Mouse (Mus musculus): ENCODE data around the gene Rpl41. TPM values are rescaled to one million over a fixed set of nuclear protein-coding genes. Genes with fewer than 3 reads are reported as not detected.

The Rpl41 gene
- total and polyA plus RNA-seq, 2 experiments from 2014 or later = 877 to 2,439 TPM

DNA sequence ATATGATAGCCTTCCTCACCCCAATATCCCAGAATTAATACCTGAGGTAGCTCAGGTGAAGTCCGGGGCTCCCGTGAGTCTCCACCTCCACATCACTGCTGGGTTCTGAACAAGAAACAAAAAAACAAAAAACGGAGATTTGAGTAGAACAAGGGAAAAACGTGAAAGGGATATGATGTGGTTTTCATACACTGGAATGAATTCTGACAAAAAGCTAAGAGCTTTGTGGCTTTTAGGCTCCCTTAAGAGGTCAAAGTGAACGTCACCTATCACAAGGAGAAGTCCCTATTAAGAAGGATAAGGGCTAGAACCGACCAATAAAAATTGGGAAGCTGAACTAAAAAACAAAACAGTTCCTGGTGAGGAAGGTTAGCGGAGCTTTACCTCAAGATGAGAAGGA is 2.3 kb downstream of the Rpl41 start:
- H3K27me3 ChIP-seq (ENCODE audit: insufficient read depth, low read length) = no peaks in the 10 kb centered on the region
- ATAC-seq (no peak), DNase-seq (no peak)
- TF ChIP-seq CTCF (IDR thresholded peaks at IDR 0.05; ENCODE audit: low read depth) = no peak
- peak overlapping the region; percentile 67 for H3K9ac ChIP-seq
- H3K4me1 ChIP-seq (ENCODE audit: insufficient read depth) = peaks cover 7% of the 10 kb centered on the region; the same call in 1 of the 2 replicates
- WGBS = 22% methylated on average over 7 of the region's 7 CpGs
- peaks cover 31% of the 10 kb centered on the region for H3K36me3 ChIP-seq (ENCODE audit: insufficient read depth)
- peak overlapping the region; percentile 74 for H3K4me3 ChIP-seq (ENCODE audit: low read depth, low read length)
- peak overlapping the region; percentile 92 for H3K27ac ChIP-seq (ENCODE audit: low read depth, low read length)
- H3K9me3 ChIP-seq (ENCODE audit: low read length) = no peaks in the 10 kb centered on the region
- peak overlapping the region; percentile 84 for H3K4me2 ChIP-seq (ENCODE audit: low read depth)

DNA sequence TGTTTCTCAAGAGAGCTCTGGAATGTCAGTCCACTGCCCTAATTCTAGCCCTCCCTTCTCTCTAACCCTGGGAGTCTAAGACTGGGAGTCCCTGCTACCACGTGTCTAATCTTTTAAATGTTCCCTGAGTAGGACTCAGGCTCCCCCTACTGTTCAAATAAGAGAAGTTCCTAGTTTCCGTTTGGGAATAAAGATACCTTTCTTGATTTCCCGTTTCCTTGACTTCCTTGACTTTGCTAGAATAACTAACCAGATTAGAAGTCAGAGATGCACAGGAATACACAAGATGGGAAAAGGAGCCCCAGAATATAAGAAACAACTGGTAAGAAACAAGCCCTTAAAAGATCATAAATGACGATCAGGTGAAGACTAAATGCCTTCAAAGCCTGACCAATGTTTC is 2.7 kb downstream of the Rpl41 start:
- H3K4me2 ChIP-seq (ENCODE audit: low read depth) = peak overlapping the region; percentile 84
- TF ChIP-seq CTCF (IDR thresholded peaks at IDR 0.05; ENCODE audit: low read depth) = peak; percentile 79
- H3K27me3 ChIP-seq (ENCODE audit: insufficient read depth, low read length) = no peaks in the 10 kb centered on the region
- peak; percentile 66 for DNase-seq
- peaks cover 31% of the 10 kb centered on the region for H3K36me3 ChIP-seq (ENCODE audit: insufficient read depth)
- H3K4me3 ChIP-seq (ENCODE audit: low read depth, low read length) = peak overlapping the region; percentile 74
- peaks cover 7% of the 10 kb centered on the region; the same call in 1 of the 2 replicates for H3K4me1 ChIP-seq (ENCODE audit: insufficient read depth)
- peak overlapping the region; percentile 67 for H3K9ac ChIP-seq
- no peaks in the 10 kb centered on the region for H3K9me3 ChIP-seq (ENCODE audit: low read length)
- WGBS = 12% methylated on average over 4 of the region's 4 CpGs
- peak overlapping the region; percentile 92; the same call in 1 of the 2 replicates for H3K27ac ChIP-seq (ENCODE audit: low read depth, low read length)
- ATAC-seq = no peak

- ATAC-seq (no peak), DNase-seq (no peak)
- TF ChIP-seq CTCF (IDR thresholded peaks at IDR 0.05; ENCODE audit: low read depth) = no peak
- Histone ChIP-seq H3K4me1 (ENCODE audit: insufficient read depth) (peaks cover 7% of the 10 kb centered on the region; the same call in 1 of the 2 replicates), H3K27ac (ENCODE audit: low read depth, low read length) (no peak overlapping the region), H3K4me2 (ENCODE audit: low read depth) (no peak overlapping the region), H3K9me3 (ENCODE audit: low read length) (no peaks in the 10 kb centered on the region), H3K9ac (no peak overlapping the region), H3K36me3 (ENCODE audit: insufficient read depth) (peaks cover 31% of the 10 kb centered on the region), H3K4me3 (ENCODE audit: low read depth, low read length) (no peak overlapping the region), H3K27me3 (ENCODE audit: insufficient read depth, low read length) (no peaks in the 10 kb centered on the region)
- 84% methylated on average over 3 of the region's 3 CpGs for WGBS
These were observed 3.6 kb downstream of the Rpl41 start for GRCm38 (mm10) chr10:128545570-128545898.

DNA sequence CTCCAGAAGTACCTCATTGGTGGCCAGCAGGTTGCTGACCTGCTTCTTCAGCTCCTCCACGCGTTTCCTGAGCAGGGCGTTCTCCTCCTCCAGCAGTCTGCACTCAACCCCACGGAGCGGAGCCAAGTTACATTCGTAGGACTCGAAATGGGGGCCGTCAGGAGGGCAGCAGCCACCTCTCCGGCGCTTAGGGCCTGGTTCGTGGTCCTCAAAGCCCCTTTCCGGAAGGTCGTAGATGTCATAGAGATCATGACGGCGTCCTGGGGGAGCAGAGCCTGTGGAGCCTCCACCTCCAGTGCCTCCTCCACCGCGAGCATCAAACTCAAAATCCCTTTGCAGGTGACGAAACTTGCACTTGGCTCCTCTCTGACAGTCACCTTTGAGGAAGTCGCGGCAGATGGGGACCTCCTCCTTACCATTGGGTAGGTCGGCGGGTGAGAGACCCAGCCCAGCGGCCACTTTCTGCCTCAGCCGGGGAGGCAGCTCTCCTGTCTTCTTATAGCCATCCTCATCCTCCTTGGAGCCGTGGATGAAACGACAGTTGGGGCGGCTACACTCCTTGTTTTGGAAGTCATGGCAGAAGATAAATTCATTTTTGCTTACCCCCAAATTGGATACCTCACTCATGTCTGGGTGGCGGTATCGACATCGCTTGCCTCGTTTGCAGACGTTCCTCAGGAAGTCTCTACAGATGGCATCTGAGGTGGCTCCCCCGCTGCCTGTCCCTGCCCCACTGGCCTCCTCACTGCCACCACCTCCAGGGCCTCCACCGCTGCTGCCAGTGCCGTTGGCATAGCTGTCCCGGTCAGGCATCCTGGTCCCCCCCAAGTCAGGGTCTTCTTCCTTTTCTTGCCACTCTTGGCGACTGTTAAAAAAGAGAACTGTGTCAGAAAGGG is 4.2 kb downstream of the Rpl41 start:
- no peak for DNase-seq
- H3K9me3 ChIP-seq (ENCODE audit: low read length) = no peaks in the 10 kb centered on the region
- peaks cover 7% of the 10 kb centered on the region; the same call in 1 of the 2 replicates for H3K4me1 ChIP-seq (ENCODE audit: insufficient read depth)
- 96% methylated on average over 37 of the region's 37 CpGs for WGBS
- no peak for TF ChIP-seq CTCF (IDR thresholded peaks at IDR 0.05; ENCODE audit: low read depth)
- H3K36me3 ChIP-seq (ENCODE audit: insufficient read depth) = peaks cover 31% of the 10 kb centered on the region
- no peaks in the 10 kb centered on the region for H3K27me3 ChIP-seq (ENCODE audit: insufficient read depth, low read length)
- H3K27ac ChIP-seq (ENCODE audit: low read depth, low read length) = no peak overlapping the region
- H3K4me2 ChIP-seq (ENCODE audit: low read depth) = no peak overlapping the region
- no peak for ATAC-seq
- H3K9ac ChIP-seq = no peak overlapping the region
- no peak overlapping the region for H3K4me3 ChIP-seq (ENCODE audit: low read depth, low read length)

DNA sequence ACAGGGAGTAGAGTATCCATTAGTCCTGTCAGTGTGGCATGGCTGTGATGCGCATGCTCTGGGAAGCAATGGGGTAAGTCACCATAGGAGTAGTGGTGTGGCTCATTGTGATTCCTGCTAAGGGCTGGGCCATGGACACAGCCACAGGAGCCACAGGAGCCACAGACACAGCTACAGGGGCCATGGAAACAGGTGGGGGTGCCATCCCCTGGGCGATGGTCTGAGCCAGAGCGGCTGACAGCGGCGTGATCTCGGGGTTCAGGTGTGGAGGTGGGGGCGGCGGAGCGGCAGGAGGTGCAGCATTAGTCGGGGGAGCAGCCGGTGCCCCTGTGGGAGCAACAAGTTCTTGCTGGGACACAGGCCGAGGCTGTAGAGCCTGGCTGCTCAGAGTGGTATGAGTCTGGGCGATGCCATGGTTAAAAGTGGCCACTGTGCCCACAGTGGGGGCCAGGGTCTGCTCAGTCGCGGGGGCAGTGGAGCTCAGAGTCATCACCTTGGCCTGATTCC is 4.9 kb downstream of the Rpl41 start:
- H3K4me3 ChIP-seq (ENCODE audit: low read depth, low read length) = no peak overlapping the region
- H3K4me2 ChIP-seq (ENCODE audit: low read depth) = no peak overlapping the region
- no peak for TF ChIP-seq CTCF (IDR thresholded peaks at IDR 0.05; ENCODE audit: low read depth)
- no peak for DNase-seq
- no peaks in the 10 kb centered on the region for H3K27me3 ChIP-seq (ENCODE audit: insufficient read depth, low read length)
- no peak for ATAC-seq
- H3K27ac ChIP-seq (ENCODE audit: low read depth, low read length) = no peak overlapping the region
- peaks cover 31% of the 10 kb centered on the region for H3K36me3 ChIP-seq (ENCODE audit: insufficient read depth)
- H3K9ac ChIP-seq = no peak overlapping the region
- no peaks in the 10 kb centered on the region for H3K9me3 ChIP-seq (ENCODE audit: low read length)
- 97% methylated on average over 15 of the region's 15 CpGs for WGBS
- H3K4me1 ChIP-seq (ENCODE audit: insufficient read depth) = peaks cover 7% of the 10 kb centered on the region; the same call in 1 of the 2 replicates

- ATAC-seq = no peak
These were observed 6.0 kb downstream of the Rpl41 start for GRCm38 (mm10) chr10:128543100-128543499.

GRCm38 (mm10) chr10:128538340-128538870 is 10.7 kb downstream of the Rpl41 start:
- no peak for TF ChIP-seq CTCF (IDR thresholded peaks at IDR 0.05; ENCODE audit: low read depth)
- peaks cover 7% of the 10 kb centered on the region for H3K36me3 ChIP-seq (ENCODE audit: insufficient read depth)

More at GRCm38 (mm10) chr10:128543100-128543499, 6.0 kb downstream of the Rpl41 start:
- no peak for TF ChIP-seq CTCF (IDR thresholded peaks at IDR 0.05; ENCODE audit: low read depth)
- no peak for DNase-seq
- H3K4me1 ChIP-seq (ENCODE audit: insufficient read depth) = peaks cover 7% of the 10 kb centered on the region; the same call in 1 of the 2 replicates
- H3K27ac ChIP-seq (ENCODE audit: low read depth, low read length) = no peak overlapping the region
- H3K9ac ChIP-seq = no peak overlapping the region
- H3K4me3 ChIP-seq (ENCODE audit: low read depth, low read length) = no peak overlapping the region
- no peaks in the 10 kb centered on the region for H3K27me3 ChIP-seq (ENCODE audit: insufficient read depth, low read length)
- no peak overlapping the region for H3K4me2 ChIP-seq (ENCODE audit: low read depth)
- peaks cover 31% of the 10 kb centered on the region for H3K36me3 ChIP-seq (ENCODE audit: insufficient read depth)
- no peaks in the 10 kb centered on the region for H3K9me3 ChIP-seq (ENCODE audit: low read length)
- 66% methylated on average over 2 of the region's 2 CpGs for WGBS

More at GRCm38 (mm10) chr10:128538340-128538870, 10.7 kb downstream of the Rpl41 start:
- H3K4me3 ChIP-seq (ENCODE audit: low read depth, low read length) = no peak overlapping the region
- no peak overlapping the region for H3K9ac ChIP-seq
- no peaks in the 10 kb centered on the region for H3K4me1 ChIP-seq (ENCODE audit: insufficient read depth)
- no peaks in the 10 kb centered on the region for H3K9me3 ChIP-seq (ENCODE audit: low read length)
- no peak overlapping the region for H3K4me2 ChIP-seq (ENCODE audit: low read depth)
- no peak overlapping the region for H3K27ac ChIP-seq (ENCODE audit: low read depth, low read length)
- no peak for ATAC-seq
- DNase-seq = no peak
- WGBS = 89% methylated on average over 1 of the region's 1 CpGs
- no peaks in the 10 kb centered on the region for H3K27me3 ChIP-seq (ENCODE audit: insufficient read depth, low read length)
